Mouse (Mus musculus): ENCODE results near the gene Rab11b.
"Not testable (repeated sequence)": the region's sequence is repeated elsewhere in the genome, so short reads cannot be mapped to it uniquely, and the experiment has no call there.

Rab11b gene

DNA sequence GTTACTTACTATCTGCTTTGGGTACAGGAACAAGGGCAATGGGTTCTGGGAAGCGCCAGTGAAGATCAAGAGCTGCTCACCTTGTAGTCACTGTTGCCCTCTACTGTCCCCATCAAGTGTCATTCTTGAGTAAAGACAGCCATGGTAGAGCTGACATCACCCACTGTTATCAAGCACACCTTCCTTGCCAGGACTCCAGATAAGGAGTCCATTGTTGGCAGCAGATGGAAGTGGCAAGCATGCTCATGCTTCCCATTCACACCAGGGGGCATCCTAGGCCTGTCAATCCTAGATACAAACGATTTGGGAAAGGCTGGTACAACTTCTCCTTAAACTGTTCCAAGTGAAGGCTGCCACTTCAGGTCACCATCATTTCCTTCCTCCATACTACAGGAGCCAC is 14.3 kb downstream of the Rab11b start:
- POLR2A ChIA-PET: interaction anchor here in 3 of 4 experiments (0.9 to 2.6 kb wide), 9 partner anchors 11 to 95 kb away, joined by 3 to 19 read pairs (median 4); partner anchors contain the start of gene Rab11b (in 2 of the 3)
- CTCF ChIA-PET: interaction anchor here in 1 of 4 experiments (0.7 kb wide), 1 partner anchor 1148 kb away, joined by 3 read pairs; no protein-coding TSS in a partner anchor

DNA sequence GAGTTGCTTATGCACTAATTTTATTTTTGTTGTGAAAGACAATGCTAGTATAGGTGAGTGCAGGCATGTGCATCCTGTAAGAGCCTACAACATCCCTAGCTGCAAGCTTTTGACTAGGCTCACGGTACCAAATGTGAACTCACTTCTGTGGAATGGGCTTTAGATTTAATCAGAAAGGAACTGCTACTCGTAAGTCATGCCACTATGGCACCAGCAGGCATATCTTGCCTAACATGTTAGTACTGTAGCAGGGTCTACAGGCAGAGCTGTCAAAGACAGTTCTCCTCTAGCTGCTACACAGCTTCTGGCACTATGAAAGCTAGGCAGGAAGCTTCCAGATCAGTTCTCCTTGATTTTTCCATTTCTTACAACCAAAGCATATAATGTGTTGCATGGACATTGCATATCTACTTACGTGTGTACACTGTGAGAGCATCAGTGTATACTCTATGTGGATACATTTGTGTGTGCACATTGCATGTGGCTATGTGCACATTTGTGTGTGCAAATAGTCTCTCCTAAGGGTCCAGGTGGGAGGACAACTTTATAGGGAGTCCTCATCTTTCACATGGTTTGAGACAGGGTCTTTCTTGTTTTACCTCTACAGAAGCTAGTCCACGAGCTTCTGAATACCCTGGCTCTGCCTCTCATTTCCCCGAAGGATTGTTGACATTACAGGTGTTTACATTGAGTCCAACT is 15.5 kb downstream of the Rab11b start:
- POLR2A ChIA-PET: interaction anchor here in 3 of 4 experiments (0.5 to 2.8 kb wide), 13 partner anchors 8 to 418 kb away, joined by 3 to 19 read pairs (median 4); partner anchors contain the start of genes Ndufa7 (in 1 of the 3), Rab11b (in 1 of the 3) and Rps28 (in 1 of the 3)
- CTCF ChIA-PET: no interaction called here

DNA sequence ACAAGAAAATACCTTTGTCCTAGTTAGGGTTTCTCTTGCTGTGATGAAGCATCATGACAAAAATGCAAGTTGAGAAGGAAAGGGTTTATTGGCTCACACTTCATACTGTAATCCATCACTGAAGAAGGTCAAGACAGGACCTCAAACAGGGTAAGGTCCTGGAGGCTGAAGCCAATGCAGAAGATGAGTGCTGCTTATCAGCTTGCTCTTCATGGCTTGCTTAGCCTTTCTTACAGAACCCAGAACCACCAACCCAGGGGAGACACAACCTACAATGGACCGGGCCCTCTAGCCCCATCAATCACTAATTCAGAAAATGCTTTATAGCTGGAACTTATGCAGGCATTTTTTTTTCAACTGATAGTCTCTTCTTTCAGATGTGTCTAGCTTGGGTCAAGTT is 17.9 kb downstream of the Rab11b start:
- CTCF ChIA-PET: no interaction called here

DNA sequence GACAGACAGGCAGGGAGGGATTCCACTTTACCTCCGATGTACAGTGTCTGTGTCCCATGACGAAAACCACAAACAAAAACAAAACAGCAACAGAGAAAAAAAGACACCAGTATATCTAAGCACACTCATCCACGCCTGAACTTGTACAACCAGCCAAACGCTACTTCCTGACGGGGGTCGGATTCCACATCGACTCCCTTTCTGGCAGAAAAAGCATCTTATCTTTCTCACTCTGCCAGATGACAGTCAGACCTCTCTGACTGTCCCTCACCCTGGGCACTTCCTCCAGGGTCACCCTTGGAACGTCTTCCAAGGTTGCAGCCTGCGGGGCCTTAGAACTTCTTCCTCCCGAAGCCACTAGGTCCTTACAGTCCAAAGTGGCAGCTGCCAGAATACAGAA is 26.8 kb downstream of the Rab11b start:
- CTCF ChIA-PET, POLR2A ChIA-PET: not testable (repeated sequence)

More for the DNA sequence above, 17.9 kb downstream of the Rab11b start:
- POLR2A ChIA-PET: interaction anchor here in 2 of 4 experiments (0.7 to 2.8 kb wide), 9 partner anchors 8 to 143 kb away, joined by 3 to 13 read pairs (median 4); partner anchors contain the start of genes Rab11b (in 2 of the 2) and March2 (in 1 of the 2)

DNA sequence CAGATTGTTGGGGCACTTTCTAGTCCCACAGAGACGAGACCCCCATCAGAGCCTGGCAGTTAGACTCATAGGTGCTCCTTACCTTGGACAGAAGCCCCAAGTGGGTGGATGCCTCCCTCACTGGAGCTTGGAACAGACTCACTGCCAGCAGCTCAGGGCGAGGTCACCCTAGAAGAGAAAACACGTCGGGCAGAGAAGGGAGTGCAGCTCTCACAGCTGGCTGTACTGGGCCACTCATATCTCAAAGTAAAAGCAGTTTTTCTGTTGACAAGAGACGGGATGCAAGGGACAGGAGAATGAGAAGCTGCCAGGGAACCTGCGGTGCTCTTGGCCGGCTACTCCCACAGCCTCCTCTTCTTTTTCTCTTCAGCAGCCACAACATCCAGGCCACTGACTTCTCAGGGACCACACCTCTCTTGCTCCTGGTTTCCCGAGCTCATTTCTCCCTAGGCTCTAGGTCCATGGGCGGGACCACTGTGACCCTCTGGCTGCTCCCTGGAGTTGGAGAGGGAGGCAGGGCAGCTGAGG is 27.7 kb downstream of the Rab11b start:
- POLR2A ChIA-PET: interaction anchor here in 2 of 4 experiments (0.7 to 2.0 kb wide), 5 partner anchors 14 to 223 kb away, joined by 3 to 8 read pairs (median 4); partner anchors contain the start of genes March2 (in 2 of the 2), Rab11b (in 2 of the 2), Rps18 (in 1 of the 2) and Vps52 (in 1 of the 2)
- CTCF ChIA-PET: not testable (repeated sequence)

DNA sequence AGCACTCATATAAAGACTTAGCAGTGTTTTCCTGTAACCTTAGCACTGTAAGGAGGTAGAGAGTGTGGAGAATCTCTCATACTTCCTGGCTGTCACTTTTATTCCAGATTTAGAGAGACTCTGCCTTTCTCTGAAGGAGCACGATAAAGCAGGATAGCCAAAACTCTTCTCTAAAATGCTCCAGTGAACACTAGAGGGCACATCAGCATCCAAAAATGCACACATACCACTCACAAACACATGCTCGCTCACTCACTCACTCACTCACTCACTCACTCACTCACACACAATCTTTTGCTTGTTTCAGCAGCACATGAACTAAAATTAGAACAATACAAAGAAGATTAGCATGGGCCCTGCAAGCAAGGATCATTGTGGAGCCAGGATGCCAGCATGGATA is 31.1 kb downstream of the Rab11b start:
- POLR2A ChIA-PET: interaction anchor here in 1 of 4 experiments (1.5 kb wide), 1 partner anchor 11 kb away, joined by 3 read pairs; no protein-coding TSS in a partner anchor
- CTCF ChIA-PET: interaction anchor here in 1 of 4 experiments (1.2 kb wide), 1 partner anchor 31 kb away, joined by 3 read pairs; the partner anchor contains the start of gene Rab11b

DNA sequence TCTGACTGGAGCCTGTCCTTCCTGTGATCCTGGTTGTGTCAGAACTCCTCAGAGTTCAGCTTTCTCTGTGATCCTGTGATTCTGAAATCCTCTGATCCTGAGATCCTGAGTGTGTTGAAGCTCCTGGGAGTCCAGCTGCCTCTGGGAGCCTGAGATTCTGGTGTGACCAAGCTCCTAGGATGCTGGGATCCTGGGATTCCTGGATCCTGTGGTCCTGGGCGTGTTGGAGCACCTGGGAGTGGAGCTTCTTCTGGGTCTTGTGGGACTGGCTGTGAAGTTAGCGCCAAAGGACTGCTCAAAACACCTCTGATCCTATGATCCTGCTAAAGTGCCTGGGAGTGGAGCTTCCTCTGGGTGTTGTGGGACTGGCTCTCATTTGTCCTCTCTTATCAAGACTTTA is 31.9 kb downstream of the Rab11b start:
- ChIA-PET CTCF (interaction anchor here in 1 of 4 experiments (1.2 kb wide), 1 partner anchor 32 kb away, joined by 3 read pairs; the partner anchor contains the start of gene Rab11b), POLR2A (interaction anchor here in 1 of 4 experiments (0.9 to 1.5 kb wide), 2 partner anchors 11 to 32 kb away, joined by 3 read pairs; partner anchors contain the start of gene Rab11b)

DNA sequence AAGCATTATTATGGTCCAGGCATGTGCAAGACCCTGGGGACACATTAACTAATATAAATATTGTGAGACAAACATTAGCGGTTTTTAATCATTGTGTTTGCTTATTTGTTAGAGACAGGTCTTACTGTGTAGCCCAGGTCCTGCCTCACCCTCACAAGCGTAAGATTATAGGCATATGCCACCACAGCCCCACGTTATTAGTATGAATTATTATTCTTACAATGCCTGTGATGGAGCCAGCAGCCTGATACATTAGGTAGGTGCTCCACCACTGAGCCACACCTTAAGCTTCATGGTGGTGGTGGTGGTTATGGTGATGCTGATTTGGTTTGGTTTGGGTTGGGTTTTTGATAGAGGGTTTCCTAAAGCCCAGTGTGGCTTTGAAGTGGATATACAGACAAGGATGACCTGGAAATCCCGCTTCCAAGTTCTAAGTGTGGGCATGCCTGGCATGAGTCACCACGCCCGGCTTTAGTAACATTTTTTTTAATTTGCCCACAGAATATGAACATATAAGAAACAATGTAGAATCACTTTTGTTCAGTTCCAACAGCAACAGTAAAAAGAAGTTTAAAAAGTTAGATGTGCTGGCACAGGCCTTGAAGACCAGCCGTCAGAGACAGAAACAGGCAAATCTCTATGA is 40.5 kb downstream of the Rab11b start:
- ChIA-PET POLR2A (interaction anchor here in 3 of 4 experiments (0.5 to 4.4 kb wide), 19 partner anchors 9 to 236 kb away, joined by 3 to 87 read pairs (median 5); partner anchors contain the start of genes Rab11b (in 2 of the 3), Rps18 (in 2 of the 3), Vps52 (in 2 of the 3) and Ndufa7 (in 1 of the 3)), CTCF (no interaction called here)

DNA sequence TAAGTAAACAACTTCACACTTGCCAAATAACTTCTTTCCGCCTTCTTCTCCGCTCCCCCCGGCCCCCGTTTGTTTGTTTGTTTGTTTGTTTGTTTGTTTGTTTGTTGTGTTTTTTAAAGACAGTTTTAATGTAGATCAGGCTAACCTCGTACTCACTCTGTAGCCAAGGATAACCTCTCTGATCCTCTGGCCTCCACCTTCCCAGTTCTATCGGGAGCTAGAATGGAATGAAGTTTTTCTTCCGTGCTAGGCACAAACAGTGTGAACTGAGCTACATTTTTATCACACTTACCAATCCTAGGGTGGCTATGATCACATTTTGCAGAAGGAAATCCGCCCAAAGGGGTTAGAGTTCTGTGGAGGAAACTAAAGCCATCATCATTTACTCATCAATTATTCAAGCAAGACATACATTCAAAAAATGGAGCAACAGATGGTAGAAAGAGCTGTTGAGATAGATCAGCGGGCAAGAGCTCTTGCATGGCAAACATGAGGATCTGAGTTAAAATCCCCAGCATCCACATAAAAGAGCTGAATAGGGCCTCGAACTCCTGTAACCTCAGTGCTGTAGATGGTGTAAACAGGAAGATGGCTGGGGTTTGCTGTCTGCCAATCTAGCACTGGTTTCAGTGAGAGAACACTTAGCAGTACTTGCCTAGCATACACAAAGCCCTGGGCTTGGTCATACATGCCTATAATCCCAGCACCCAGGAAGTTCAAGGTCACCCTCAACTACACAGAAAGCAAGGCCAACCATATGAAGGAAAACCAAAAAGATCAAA is 41.2 kb downstream of the Rab11b start:
- ChIA-PET CTCF (interaction anchor here in 2 of 4 experiments (0.6 to 1.1 kb wide), 3 partner anchors 14 to 83 kb away, joined by 3 to 4 read pairs (median 4); partner anchors contain the start of gene Rab11b (in 1 of the 2)), POLR2A (interaction anchor here (0.5 to 4.4 kb wide), 58 partner anchors 8 to 754 kb away, joined by 3 to 87 read pairs (median 4); partner anchors contain the start of genes Ndufa7 (in 3 of the 4), Rab11b (in 3 of the 4), Rps28 (in 3 of the 4) and Rps18 (in 2 of the 4))

DNA sequence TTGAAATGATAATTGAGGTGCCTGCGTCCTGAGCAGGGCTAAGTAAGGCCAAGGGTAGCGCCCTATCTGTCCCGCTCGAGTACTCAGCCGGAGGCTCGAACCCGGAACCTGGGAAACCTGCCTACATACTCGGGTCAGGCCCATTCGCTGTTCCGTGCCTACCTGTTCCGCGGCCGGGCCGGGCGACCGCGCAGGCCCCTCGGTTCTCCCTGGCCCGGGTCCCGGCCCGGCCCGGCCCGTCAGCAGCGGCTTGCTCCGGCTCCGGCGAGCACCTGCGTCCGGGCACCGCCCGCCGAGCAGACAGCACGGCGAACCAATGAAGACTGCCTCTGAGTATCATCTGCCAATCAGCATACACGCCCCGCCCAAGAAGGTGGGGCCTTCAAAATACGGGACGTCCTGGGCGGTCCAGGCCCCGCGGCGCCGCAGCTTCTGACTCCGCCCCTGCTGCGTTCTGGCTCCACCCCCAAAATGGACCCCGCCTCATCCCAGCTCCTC is 41.9 kb downstream of the Rab11b start, which contains the start of gene March2:
Gene March2 (minus strand): TSS at position 287 of the 498 bp plus-strand sequence.
- CTCF ChIA-PET: interaction anchor here in 2 of 4 experiments (0.6 to 1.1 kb wide), 3 partner anchors 13 to 84 kb away, joined by 3 to 4 read pairs (median 4); partner anchors contain the start of gene Rab11b (in 1 of the 2)

DNA sequence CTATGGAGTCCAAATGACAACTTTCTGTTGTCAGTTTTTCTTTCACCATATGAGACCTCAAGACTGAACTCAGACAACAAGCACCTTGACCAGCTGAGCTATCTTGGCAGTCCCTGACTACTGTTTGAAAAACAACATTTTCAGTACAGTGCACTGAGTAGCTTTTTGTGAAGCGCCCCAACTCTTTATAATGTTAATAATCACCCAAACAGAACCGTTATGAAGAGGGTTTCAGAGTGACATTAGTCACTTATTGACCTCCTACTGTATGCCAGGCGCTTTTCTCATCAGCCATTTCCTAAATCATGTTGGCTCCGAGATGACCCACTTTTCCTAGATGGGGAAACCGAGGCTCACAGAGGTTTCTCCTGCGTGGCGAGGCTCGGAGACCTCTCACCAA is 42.3 kb downstream of the Rab11b start:
- CTCF ChIA-PET: interaction anchor here in 1 of 4 experiments (0.9 to 1.1 kb wide), 2 partner anchors 13 to 42 kb away, joined by 4 read pairs; partner anchors contain the start of gene Rab11b

More for the DNA sequence above, 41.9 kb downstream of the Rab11b start, which contains the start of gene March2:
- POLR2A ChIA-PET: interaction anchor here (0.5 to 4.4 kb wide), 56 partner anchors 10 to 753 kb away, joined by 3 to 87 read pairs (median 4); partner anchors contain the start of genes Rab11b (in 4 of the 4), Ndufa7 (in 3 of the 4), Rps28 (in 3 of the 4) and Rps18 (in 2 of the 4)

DNA sequence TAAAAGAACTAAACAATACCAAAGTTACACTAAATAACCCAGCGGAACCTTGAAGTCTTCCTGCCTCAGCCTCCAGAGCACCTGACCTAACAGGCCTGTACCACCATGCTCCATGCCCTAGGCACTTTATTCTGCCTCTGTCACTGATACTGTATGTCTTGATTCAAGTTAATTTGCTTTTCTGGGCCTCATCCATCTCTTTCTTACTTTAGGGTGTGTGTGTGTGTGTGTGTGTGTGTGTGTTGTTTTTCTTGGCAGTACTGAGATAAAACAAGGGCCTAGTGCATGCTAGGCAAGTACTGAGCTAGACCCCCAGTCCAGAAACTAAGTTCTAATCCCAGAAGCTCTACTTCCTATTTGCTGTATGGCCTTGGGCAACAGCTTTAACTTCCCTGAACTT is 43.1 kb downstream of the Rab11b start:
- ChIA-PET CTCF (no interaction called here), POLR2A (interaction anchor here (0.6 to 4.4 kb wide), 22 partner anchors 9 to 234 kb away, joined by 3 to 87 read pairs (median 4); partner anchors contain the start of genes Rab11b (in 3 of the 4), Angptl4 (in 1 of the 4), B3galt4 (in 1 of the 4) and Ndufa7 (in 1 of the 4))

More for the DNA sequence above, 42.3 kb downstream of the Rab11b start:
- POLR2A ChIA-PET: interaction anchor here (0.6 to 4.4 kb wide), 49 partner anchors 9 to 753 kb away, joined by 3 to 87 read pairs (median 4); partner anchors contain the start of genes Rab11b (in 4 of the 4), Ndufa7 (in 3 of the 4), Rps28 (in 3 of the 4) and B3galt4 (in 2 of the 4)

DNA sequence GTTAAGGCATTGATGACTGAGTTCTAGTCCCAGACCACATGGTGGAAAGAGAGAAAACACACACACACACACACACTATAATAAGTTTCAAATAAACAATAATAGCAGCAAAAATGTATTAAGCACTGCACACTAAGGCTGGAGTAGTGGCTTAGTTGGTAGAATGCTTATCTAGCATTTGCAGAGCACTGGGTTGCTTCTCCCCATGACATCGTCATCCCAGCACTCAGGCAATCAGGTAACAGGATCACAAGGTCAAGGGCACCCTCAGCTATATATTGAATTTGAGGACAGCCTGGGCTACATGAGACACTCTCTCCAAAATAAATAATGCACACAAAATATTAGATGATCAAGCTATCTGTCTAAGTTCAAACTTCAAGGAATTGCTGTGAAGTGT is 45.6 kb downstream of the Rab11b start:
- CTCF ChIA-PET: no interaction called here
- POLR2A ChIA-PET: interaction anchor here in 2 of 4 experiments (0.6 to 1.2 kb wide), 2 partner anchors 9 to 117 kb away, joined by 3 to 4 read pairs; no protein-coding TSS in a partner anchor

DNA sequence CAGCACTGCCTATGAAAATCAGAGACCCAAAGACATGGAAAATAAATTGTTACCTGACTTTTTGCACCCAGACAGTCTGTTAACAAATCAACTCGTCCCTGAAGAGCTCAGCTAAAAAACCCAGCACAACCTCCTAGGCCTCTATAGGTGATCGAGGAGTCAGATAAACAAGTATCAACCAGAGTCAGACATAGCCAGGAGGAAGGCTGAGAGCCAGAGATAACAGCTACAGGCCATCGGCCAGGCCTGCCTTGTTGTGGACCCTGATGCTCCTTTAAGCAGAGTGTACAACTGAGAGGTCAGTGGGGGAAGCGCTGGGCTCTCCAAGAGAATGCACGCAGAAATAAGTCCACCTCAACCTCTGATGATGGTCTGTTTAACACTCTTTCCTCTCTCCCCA is 47.1 kb downstream of the Rab11b start:
- POLR2A ChIA-PET: interaction anchor here in 2 of 4 experiments (1.2 to 1.7 kb wide), 4 partner anchors 17 to 111 kb away, joined by 3 to 7 read pairs (median 4); partner anchors contain the start of genes Ndufa7 (in 1 of the 2), Rab11b (in 1 of the 2) and Rps28 (in 1 of the 2)
- CTCF ChIA-PET: no interaction called here

DNA sequence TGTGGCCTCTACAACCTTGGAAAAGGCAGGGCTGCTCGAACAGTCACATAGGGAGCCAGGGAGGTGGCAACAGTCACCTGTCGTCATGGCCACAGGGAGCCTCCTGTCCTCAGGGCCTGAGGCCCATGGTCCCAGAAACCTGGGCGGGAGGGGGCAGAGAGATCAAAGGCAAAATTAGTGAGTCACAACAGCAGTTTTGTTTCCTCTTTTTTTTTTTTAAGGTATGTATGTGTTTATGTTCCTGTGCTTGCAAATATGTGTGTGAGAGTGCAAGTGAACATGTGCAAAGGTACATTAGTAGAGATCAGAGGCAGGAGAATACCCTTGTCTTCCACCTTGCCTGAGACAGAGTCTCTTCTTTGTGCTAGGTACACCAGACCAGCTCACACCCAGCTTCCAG is 50.5 kb downstream of the Rab11b start:
- ChIA-PET CTCF (no interaction called here), POLR2A (interaction anchor here in 2 of 4 experiments (0.6 to 3.0 kb wide), 3 partner anchors 10 to 50 kb away, joined by 5 to 9 read pairs (median 5); partner anchors contain the start of gene Rab11b (in 1 of the 2))

DNA sequence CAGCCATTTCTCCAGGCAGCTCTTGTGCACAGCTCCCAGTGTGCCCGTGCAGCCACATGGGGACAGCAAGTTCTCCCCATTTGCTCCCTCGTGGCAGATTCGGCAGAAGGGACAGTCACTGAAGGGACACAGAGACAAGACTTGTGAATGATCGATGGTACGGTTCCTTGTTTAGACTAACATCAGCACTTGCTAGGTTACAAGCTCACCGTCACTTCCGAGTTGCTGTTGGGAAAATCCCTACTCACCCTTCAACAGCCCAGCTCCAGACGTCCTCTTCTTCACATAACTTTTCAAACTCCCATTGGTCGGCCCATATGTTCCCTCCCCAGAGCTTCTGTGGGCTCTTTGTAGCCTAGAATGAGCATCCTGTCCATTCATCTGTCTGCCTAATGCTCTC is 57.2 kb downstream of the Rab11b start:
- ChIA-PET CTCF (no interaction called here), POLR2A (interaction anchor here in 3 of 4 experiments (0.5 to 1.9 kb wide), 9 partner anchors 10 to 114 kb away, joined by 3 to 8 read pairs (median 4); partner anchors contain the start of gene Rab11b (in 1 of the 3))

DNA sequence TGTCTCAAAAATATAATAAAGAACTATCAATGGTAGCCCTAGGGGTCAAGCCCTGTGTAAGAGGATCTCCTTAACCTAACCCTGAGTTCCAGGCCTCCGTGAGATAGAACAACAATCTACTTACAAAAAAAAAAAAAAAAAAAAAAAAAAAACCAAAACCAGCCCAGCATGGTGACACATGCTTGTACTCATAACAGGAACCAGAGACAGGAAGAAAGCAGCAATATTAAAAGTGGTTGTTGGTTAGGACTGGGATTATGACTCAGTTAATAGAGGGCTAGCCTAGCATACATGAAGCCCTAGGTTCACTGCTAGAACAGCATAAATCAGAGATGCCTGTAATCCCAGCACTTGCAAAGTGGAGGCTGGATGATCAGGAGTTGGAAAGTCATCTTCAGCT is 58.2 kb downstream of the Rab11b start:
- CTCF ChIA-PET: no interaction called here

More for the DNA sequence above, 58.2 kb downstream of the Rab11b start:
- POLR2A ChIA-PET: interaction anchor here (0.5 to 1.9 kb wide), 8 partner anchors 9 to 114 kb away, joined by 3 to 8 read pairs (median 4); partner anchors contain the start of gene Rab11b (in 1 of the 4)
